Mouse (Mus musculus) heart, adult 11 months (tissue): Measurements from ENCODE around the gene Slc19a1.
A peak's percentile ranks its signal among the peaks of the same experiment; 100 is the strongest.

Experiments
- DNase-seq: peaks from one replicate; pipeline ENCODE4 v3.0.0; 2022

Slc19a1 gene

GRCm38 (mm10) chr10:77033323-77034025 lies 1.4 kb downstream of the Slc19a1 start:
- peak; percentile 96 for DNase-seq

GRCm38 (mm10) chr10:77035487-77035886 lies 3.4 kb downstream of the Slc19a1 start:
- DNase-seq, result no peak

- DNase-seq, result no peak
Observed at GRCm38 (mm10) chr10:77038579-77039174, 6.6 kb downstream of the Slc19a1 start.

GRCm38 (mm10) chr10:77048196-77048595 lies 16.2 kb downstream of the Slc19a1 start:
- DNase-seq, result no peak

- no peak for DNase-seq
Observed at GRCm38 (mm10) chr10:77048606-77049005, 16.6 kb downstream of the Slc19a1 start.

- DNase-seq, result no peak
Observed at GRCm38 (mm10) chr10:77056768-77057167, 24.7 kb downstream of the Slc19a1 start.

- no peak for DNase-seq
Observed at GRCm38 (mm10) chr10:77061426-77061825, 29.4 kb downstream of the Slc19a1 start.

GRCm38 (mm10) chr10:77062393-77063010 lies 30.5 kb downstream of the Slc19a1 start:
- DNase-seq, result peak; percentile 92

GRCm38 (mm10) chr10:77064239-77064638 lies 32.2 kb downstream of the Slc19a1 start:
- DNase-seq, result no peak

- no peak for DNase-seq
Observed at GRCm38 (mm10) chr10:77064659-77065058, 32.6 kb downstream of the Slc19a1 start.

- no peak for DNase-seq
Observed at GRCm38 (mm10) chr10:77068469-77068868, 36.4 kb downstream of the Slc19a1 start.

- DNase-seq, result no peak
Observed at GRCm38 (mm10) chr10:77070072-77070471, 38.0 kb downstream of the Slc19a1 start.

GRCm38 (mm10) chr10:77074276-77074974 lies 42.4 kb downstream of the Slc19a1 start:
- DNase-seq, result no peak

- no peak for DNase-seq
Observed at GRCm38 (mm10) chr10:77078456-77078855, 46.4 kb downstream of the Slc19a1 start.

- no peak for DNase-seq
Observed at GRCm38 (mm10) chr10:77078961-77079360, 46.9 kb downstream of the Slc19a1 start.

GRCm38 (mm10) chr10:77082453-77082852 lies 50.4 kb downstream of the Slc19a1 start:
- no peak for DNase-seq

GRCm38 (mm10) chr10:77082921-77083320 lies 50.9 kb downstream of the Slc19a1 start:
- DNase-seq, result no peak

- DNase-seq, result no peak
Observed at GRCm38 (mm10) chr10:77084568-77084967, 52.5 kb downstream of the Slc19a1 start.

GRCm38 (mm10) chr10:77089336-77089735 lies 57.3 kb downstream of the Slc19a1 start:
- DNase-seq, result peak; percentile 93

- no peak for DNase-seq
Observed at GRCm38 (mm10) chr10:77090063-77090462, 58.0 kb downstream of the Slc19a1 start.

GRCm38 (mm10) chr10:77091538-77092097 lies 59.6 kb downstream of the Slc19a1 start:
- DNase-seq, result no peak

GRCm38 (mm10) chr10:77093817-77094216 lies 61.8 kb downstream of the Slc19a1 start:
- no peak for DNase-seq

GRCm38 (mm10) chr10:77095666-77096065 lies 63.6 kb downstream of the Slc19a1 start:
- DNase-seq, result no peak
